Mouse (Mus musculus) right cerebral cortex, postnatal 25 days (tissue): ENCODE results near the gene Acsm4.
"Not testable (repeated sequence)": the region's sequence is repeated elsewhere in the genome, so short reads cannot be mapped to it uniquely, and the experiment has no call there.

ENCODE experiments used
- DNase-seq: peaks from one replicate; pipeline ENCODE4 v3.0.0; 2022

Gene Acsm4

GRCm38 (mm10) chr7:119689726-119690125 lies at the start of gene Acsm4:
Gene Acsm4 (plus strand): TSS chr7:119690026.
- DNase-seq: no peak

- no peak for DNase-seq
These were observed 47.5 kb upstream of the Acsm4 start for GRCm38 (mm10) chr7:119642307-119642706.

GRCm38 (mm10) chr7:119667893-119668292 lies 21.9 kb upstream of the Acsm4 start:
- no peak for DNase-seq

GRCm38 (mm10) chr7:119670395-119670794 lies 19.4 kb upstream of the Acsm4 start:
- DNase-seq: no peak

GRCm38 (mm10) chr7:119670925-119671324 lies 18.9 kb upstream of the Acsm4 start:
- no peak for DNase-seq

DNA sequence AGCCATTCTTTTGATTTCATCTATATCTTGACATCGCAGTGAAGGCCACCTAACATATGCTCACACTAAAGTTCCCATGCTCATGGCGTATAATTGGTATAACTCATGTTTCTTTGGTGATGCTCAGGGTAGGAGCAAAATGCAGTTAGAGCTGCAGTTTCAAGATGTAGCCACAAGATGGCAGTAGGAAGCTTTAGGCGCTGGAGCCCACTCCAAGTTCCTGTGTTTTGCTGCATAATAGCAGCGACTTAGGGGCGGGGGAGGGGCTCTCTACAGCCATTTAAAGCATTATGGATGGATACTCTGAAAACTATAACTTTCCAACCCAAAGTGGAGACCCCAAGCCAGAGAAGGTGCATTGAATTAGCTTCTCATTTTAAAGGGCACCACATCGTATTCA lies 16.4 kb upstream of the Acsm4 start:
- peak; percentile 24 for DNase-seq

DNA sequence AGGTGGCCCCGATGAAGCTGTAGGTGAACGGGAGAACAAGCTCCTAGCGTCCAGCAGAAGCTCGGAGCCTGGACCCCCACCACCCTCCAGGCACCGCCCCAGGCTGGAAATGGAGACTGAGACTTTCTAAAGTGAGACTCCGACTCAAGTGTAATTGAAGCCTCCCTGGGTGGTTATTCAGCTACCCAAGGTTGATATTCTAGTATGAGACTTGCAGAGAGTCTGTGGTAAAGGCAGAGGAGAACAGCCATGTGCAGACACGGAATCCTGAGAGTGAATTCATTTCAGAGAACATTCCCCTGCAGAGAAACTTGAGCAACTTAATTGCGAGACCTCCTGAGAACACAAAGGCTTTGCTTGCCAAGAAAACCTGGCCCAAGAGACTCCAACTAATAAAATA lies 9.7 kb upstream of the Acsm4 start:
- DNase-seq: no peak

- no peak for DNase-seq
These were observed 7.1 kb upstream of the Acsm4 start for GRCm38 (mm10) chr7:119682699-119683098.

- no peak for DNase-seq
These were observed 2.5 kb downstream of the Acsm4 start for GRCm38 (mm10) chr7:119692302-119692701.

DNA sequence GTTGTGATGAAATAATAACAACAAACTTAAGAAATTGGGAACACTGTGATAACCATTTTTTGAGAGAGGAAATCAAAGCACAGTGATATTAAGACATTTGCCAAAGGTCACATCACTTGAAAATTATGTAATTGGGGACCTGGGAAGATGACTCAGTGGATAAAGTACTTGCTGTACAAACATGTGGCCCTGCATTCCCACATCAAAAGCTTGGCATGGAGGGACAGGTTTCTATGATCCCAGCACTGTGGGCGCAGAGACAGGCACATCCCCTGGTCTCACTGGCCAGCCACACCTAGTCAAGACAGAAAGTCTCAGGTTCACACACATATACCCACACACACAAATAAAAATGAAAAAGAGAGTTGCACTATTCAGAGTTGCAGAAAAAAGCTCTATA lies 5.1 kb downstream of the Acsm4 start:
- DNase-seq: no peak

DNA sequence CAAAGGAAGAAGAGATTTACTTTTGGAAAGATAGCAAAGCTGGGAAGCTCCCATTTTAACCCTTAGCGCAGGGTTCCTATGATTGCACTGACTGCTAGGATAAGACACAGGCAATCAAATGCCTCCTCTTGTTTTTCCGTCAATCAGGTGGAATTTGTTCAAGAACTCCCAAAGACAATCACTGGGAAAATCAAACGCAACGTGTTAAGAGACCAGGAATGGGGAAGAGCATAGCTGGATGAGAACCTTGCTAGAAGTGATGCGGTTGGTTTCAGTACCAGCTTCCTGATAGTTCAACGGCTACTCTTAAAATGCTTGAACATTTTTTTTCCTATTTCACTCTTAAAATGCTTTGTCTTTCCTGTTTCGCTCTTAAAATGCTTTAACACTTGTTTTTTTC lies 24.3 kb downstream of the Acsm4 start:
- no peak for DNase-seq

GRCm38 (mm10) chr7:119720253-119720946 lies 30.6 kb downstream of the Acsm4 start, which contains the start of gene Thumpd1:
Gene Thumpd1 (minus strand): TSS chr7:119720798.
- DNase-seq: peak; percentile 94

DNA sequence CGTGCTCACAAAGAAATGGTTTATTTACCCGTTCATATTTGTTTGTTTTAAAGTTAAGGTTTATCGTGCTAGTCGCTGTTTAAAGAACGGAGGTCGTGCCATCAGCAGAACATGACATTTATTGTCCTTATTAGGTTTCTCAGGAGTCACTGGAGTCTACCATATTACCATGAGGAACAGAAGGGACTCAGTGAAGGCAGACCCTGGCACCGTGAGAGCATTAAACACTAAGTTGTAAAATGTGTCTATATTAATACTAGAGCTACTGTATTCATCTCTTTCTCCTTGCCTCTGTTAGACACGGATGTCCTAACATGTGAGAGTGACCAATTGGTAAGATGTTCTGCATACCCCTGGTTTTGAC lies 31.1 kb downstream of the Acsm4 start:
- DNase-seq: no peak

GRCm38 (mm10) chr7:119727621-119728020 lies 37.8 kb downstream of the Acsm4 start:
- no peak for DNase-seq

DNA sequence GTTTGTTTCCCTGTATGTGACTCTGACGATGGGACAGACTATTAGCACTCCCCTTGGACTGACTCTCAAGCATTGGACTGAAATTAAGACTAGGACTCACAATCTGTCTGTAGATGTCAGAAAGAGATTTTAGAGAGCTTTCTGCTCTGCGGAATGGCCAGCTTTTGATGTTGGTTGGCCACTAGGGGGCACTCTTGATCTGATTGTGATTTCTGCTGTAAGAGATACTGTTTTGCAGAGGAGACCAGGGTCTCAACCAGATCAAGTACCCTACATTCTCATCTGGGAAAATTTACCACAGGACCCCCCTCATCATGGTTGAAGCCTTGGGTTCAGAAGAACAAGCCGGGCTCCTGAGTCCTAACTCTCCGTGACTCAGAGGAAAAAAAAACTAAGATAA lies 41.4 kb downstream of the Acsm4 start:
- not testable (repeated sequence) for DNase-seq

GRCm38 (mm10) chr7:119738877-119739276 lies 49.1 kb downstream of the Acsm4 start:
- DNase-seq: no peak

- DNase-seq: not testable (repeated sequence)
These were observed 50.1 kb downstream of the Acsm4 start for GRCm38 (mm10) chr7:119739798-119740468.

GRCm38 (mm10) chr7:119744321-119744720 lies 54.5 kb downstream of the Acsm4 start:
- no peak for DNase-seq

DNA sequence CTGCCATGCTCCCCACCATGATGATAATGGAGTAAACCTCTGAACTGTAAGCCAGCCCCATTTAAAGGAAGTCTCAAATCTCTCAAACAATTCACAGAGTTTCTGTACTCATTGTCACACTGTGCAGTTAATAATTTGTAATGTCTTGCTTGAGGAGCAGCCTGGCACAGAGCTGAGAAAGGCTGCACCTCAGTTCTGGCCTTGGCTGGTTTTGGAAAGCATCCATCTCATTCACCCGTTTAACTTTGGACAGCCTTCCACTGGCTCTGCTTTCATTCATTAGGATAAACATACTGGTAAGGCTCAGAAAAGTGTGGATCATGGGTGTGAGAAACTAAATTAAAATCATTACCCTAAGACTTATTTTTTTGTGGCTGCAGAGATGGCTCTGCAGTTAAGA lies 56.0 kb downstream of the Acsm4 start:
- DNase-seq: no peak

- DNase-seq: no peak
These were observed 58.9 kb downstream of the Acsm4 start for GRCm38 (mm10) chr7:119748761-119749160.

GRCm38 (mm10) chr7:119749942-119750341 lies 60.1 kb downstream of the Acsm4 start:
- no peak for DNase-seq

GRCm38 (mm10) chr7:119753696-119754095 lies 63.9 kb downstream of the Acsm4 start:
- no peak for DNase-seq

DNA sequence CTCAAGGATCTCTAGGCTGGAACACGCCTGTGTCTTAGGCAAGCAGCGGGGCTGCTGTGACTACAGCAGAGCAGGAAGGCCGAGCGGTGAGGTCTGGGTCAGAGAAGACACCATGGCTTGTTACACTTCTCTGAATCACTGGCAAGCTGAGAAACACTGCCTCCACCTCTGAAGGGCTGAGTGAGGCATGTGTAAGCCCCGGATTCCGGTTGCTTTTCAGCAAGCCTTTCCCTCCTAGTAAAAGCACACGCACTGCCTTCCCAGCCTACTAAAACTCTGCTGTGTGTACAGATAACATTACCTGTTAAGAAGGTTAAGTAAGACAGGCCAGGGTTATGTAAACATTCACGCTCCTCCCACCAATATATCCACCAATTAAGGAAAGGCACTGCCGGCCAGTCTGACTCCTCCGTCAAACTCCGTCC lies 70.7 kb downstream of the Acsm4 start, which contains the start of gene Acsm3:
Acsm3 (plus strand) TSS at position 397 of the 425 bp plus-strand sequence.
- no peak for DNase-seq

GRCm38 (mm10) chr7:119762166-119762697 lies 72.4 kb downstream of the Acsm4 start:
- no peak for DNase-seq
